In genomic region chr17:29431553-29432297, GRCm38 (mm10) we compare ENCODE assay signal across 10 mouse cellular contexts. TPM values are rescaled to one million over a fixed set of nuclear protein-coding genes. Genes with fewer than 3 reads are reported as not detected.
DNase-seq lines count a peak whose midpoint lies in the region; ATAC-seq and TF ChIP-seq lines count a peak whose summit lies in the region.
"Had no signal": no experiment of that assay in that cellular context is flagged by ENCODE, and none has a peak within 500 bp of the region (broad histone marks: within the 10 kb centered on the region; RNA-seq: fewer than 3 reads in every experiment).

No protein-coding gene starts in this region.

- no peaks in the 10 kb centered on the region for H3K36me3 ChIP-seq in thymus, adult 2 months (ENCODE audit: control insufficient read depth, insufficient read depth, low read length)
- H3K36me3 ChIP-seq in embryonic facial prominence, embryonic 14.5 days (ENCODE audit: control insufficient read depth, insufficient read depth, low read length): no peaks in the 10 kb centered on the region
- H3K36me3 ChIP-seq in liver, embryonic 14.5 days (replicated peaks; ENCODE audit: control insufficient read depth, insufficient read depth, low read depth): no peaks in the 10 kb centered on the region
- no peaks in the 10 kb centered on the region for H3K36me3 ChIP-seq in stomach, postnatal 0 days (ENCODE audit: control insufficient read depth, insufficient read depth, low read length)
- H3K36me3 ChIP-seq: hindbrain, embryonic 13.5 days; limb, embryonic 15.5 days had no signal

- no peak overlapping the region for H3K9ac ChIP-seq in embryonic facial prominence, embryonic 14.5 days (ENCODE audit: low read depth, low read length)
- peak overlapping the region; percentile 23; the same call in 1 of the 2 replicates for H3K9ac ChIP-seq in liver, embryonic 14.5 days (replicated peaks)
- H3K9ac ChIP-seq in stomach, postnatal 0 days (ENCODE audit: low read length): no peak overlapping the region
- H3K9ac ChIP-seq: hindbrain, embryonic 13.5 days; limb, embryonic 15.5 days had no signal

- H3K4me2 ChIP-seq in embryonic facial prominence, embryonic 14.5 days (ENCODE audit: low read depth, low read length): no peak overlapping the region
- no peak overlapping the region for H3K4me2 ChIP-seq in liver, embryonic 14.5 days (ENCODE audit: low read depth)
- no peak overlapping the region for H3K4me2 ChIP-seq in stomach, postnatal 0 days (replicated peaks; ENCODE audit: low read depth)
- H3K4me2 ChIP-seq: hindbrain, embryonic 13.5 days; limb, embryonic 15.5 days had no signal

- no peak for TF ChIP-seq CTCF in thymus, adult 2 months (IDR thresholded peaks at IDR 0.05; ENCODE audit: borderline replicate concordance, control insufficient read depth, extremely low read depth, insufficient read depth, low read length, poor library complexity)
- no peak for TF ChIP-seq CTCF in liver, embryonic 14.5 days (IDR thresholded peaks at IDR 0.05; ENCODE audit: low read depth)
- no peak for TF ChIP-seq CTCF in stomach, postnatal 0 days (IDR thresholded peaks at IDR 0.05; ENCODE audit: low read depth)

- no peak for TF ChIP-seq EP300 in liver, embryonic 14.5 days (IDR thresholded peaks at IDR 0.05; ENCODE audit: low read depth)
- TF ChIP-seq EP300 in stomach, postnatal 0 days (optimal IDR thresholded peaks at IDR 0.05): no peak

- peak; percentile 10 for DNase-seq in thymus, adult 2 months
- no peak for DNase-seq in thymus, postnatal 10 days (ENCODE audit: low spot score in 2 of 2)
- DNase-seq in embryonic facial prominence, embryonic 14.5 days (ENCODE audit: low spot score): peak; percentile 57
- DNase-seq in liver, embryonic 14.5 days (ENCODE audit: low read depth in 3 of 3, low spot score in 3 of 3): no peak
- no peak for DNase-seq in stomach, postnatal 0 days (ENCODE audit: low spot score)
- DNase-seq in right cerebral cortex, postnatal 10 days (ENCODE audit: low spot score in 2 of 2): no peak
- no peak for DNase-seq in right cerebral cortex, adult 2 months (ENCODE audit: low spot score in 2 of 2)
- DNase-seq in embryo, embryonic 10.5 days (ENCODE audit: low spot score): no peak

- no peak for ATAC-seq in embryonic facial prominence, embryonic 14.5 days (ENCODE audit: low read depth)
- ATAC-seq in liver, embryonic 14.5 days (ENCODE audit: insufficient read depth): no peak
- ATAC-seq in stomach, postnatal 0 days (ENCODE audit: low FRiP score, low TSS enrichment): 0 out of 2 replicates have a peak, but pooled peaks have one; percentile 35

- H3K4me3 ChIP-seq in thymus, adult 2 months (ENCODE audit: control insufficient read depth, insufficient read depth, low read length): no peak overlapping the region
- no peak overlapping the region for H3K4me3 ChIP-seq in embryonic facial prominence, embryonic 14.5 days (ENCODE audit: low read depth, low read length)
- no peak overlapping the region for H3K4me3 ChIP-seq in liver, embryonic 14.5 days (ENCODE audit: insufficient read depth in 1 of 2, low read depth in 2 of 2, low read length in 2 of 2)
- H3K4me3 ChIP-seq in stomach, postnatal 0 days (ENCODE audit: low read depth, low read length): no peak overlapping the region
- H3K4me3 ChIP-seq: hindbrain, embryonic 13.5 days; limb, embryonic 15.5 days had no signal

- 55% methylated on average over 8 of the region's 8 CpGs for WGBS in thymus, adult 2 months
- 54% methylated on average over 8 of the region's 8 CpGs for WGBS in embryonic facial prominence, embryonic 14.5 days
- 49% methylated on average over 8 of the region's 8 CpGs for WGBS in liver, embryonic 14.5 days (ENCODE audit: insufficient replicate concordance)
- WGBS in stomach, postnatal 0 days: 64% methylated on average over 8 of the region's 8 CpGs

- no peaks in the 10 kb centered on the region for H3K9me3 ChIP-seq in embryonic facial prominence, embryonic 14.5 days (ENCODE audit: control insufficient read depth, low read length)
- H3K9me3 ChIP-seq in liver, embryonic 14.5 days (ENCODE audit: control insufficient read depth, low read length): no peaks in the 10 kb centered on the region
- H3K9me3 ChIP-seq in stomach, postnatal 0 days (ENCODE audit: control insufficient read depth, low read length): no peaks in the 10 kb centered on the region
- H3K9me3 ChIP-seq: hindbrain, embryonic 13.5 days; limb, embryonic 15.5 days had no signal

- no peak overlapping the region for H3K27ac ChIP-seq in thymus, adult 2 months (ENCODE audit: control insufficient read depth, insufficient read depth, low read length)
- no peak overlapping the region; the same call in 1 of the 2 replicates for H3K27ac ChIP-seq in embryonic facial prominence, embryonic 14.5 days (replicated peaks; ENCODE audit: low read depth, low read length)
- H3K27ac ChIP-seq in liver, embryonic 14.5 days: no peak overlapping the region
- H3K27ac ChIP-seq in stomach, postnatal 0 days (replicated peaks): no peak overlapping the region
- H3K27ac ChIP-seq: hindbrain, embryonic 13.5 days; limb, embryonic 15.5 days had no signal

- no peak for TF ChIP-seq POLR2A in thymus, adult 2 months (IDR thresholded peaks at IDR 0.05; ENCODE audit: control insufficient read depth, extremely low read depth, insufficient read depth, low read length, poor library complexity)

- peaks cover 23% of the 10 kb centered on the region for H3K4me1 ChIP-seq in thymus, adult 2 months (replicated peaks; ENCODE audit: control insufficient read depth, insufficient read depth, low read length)
- peaks cover 10% of the 10 kb centered on the region for H3K4me1 ChIP-seq in embryonic facial prominence, embryonic 14.5 days (ENCODE audit: control insufficient read depth, insufficient read depth, low read length)
- peaks cover 42 to 56% of the 10 kb centered on the region in 2 experiments for H3K4me1 ChIP-seq in liver, embryonic 14.5 days (replicated peaks; ENCODE audit: control insufficient read depth in 2 of 2, insufficient read depth in 2 of 2, low read length in 1 of 2)
- no peaks in the 10 kb centered on the region; the same call in 1 of the 2 replicates for H3K4me1 ChIP-seq in stomach, postnatal 0 days (replicated peaks; ENCODE audit: control insufficient read depth, insufficient read depth)

- H3K27me3 ChIP-seq in thymus, adult 2 months (ENCODE audit: control insufficient read depth, insufficient read depth, low read length): no peaks in the 10 kb centered on the region
- no peaks in the 10 kb centered on the region for H3K27me3 ChIP-seq in embryonic facial prominence, embryonic 14.5 days (replicated peaks; ENCODE audit: control insufficient read depth, insufficient read depth, low read length)
- no peaks in the 10 kb centered on the region; the same call in 1 of the 2 replicates for H3K27me3 ChIP-seq in liver, embryonic 14.5 days (ENCODE audit: control insufficient read depth, insufficient read depth, low read length)
- H3K27me3 ChIP-seq in stomach, postnatal 0 days (ENCODE audit: control insufficient read depth, insufficient read depth, low read length): no peaks in the 10 kb centered on the region
- H3K27me3 ChIP-seq: hindbrain, embryonic 13.5 days; limb, embryonic 15.5 days had no signal

RNA-seq across cellular contexts. Expression of gene Pim1, which starts 58.8 kb away (rescaled TPM):
- 92.7 and 128 TPM in 2 replicates for polyA plus RNA-seq in thymus, adult 2 months (2012; rRNA removed)
- 10.7 and 13.6 TPM in 2 replicates for polyA plus RNA-seq in embryonic facial prominence, embryonic 14.5 days (2014; fragmentation: Nextera tagmentation; extraction: Ambion mirVana)
- polyA plus RNA-seq in liver, embryonic 14.5 days (2012; rRNA removed): 61.4 and 64.5 TPM in 2 replicates
- 60.4 and 69.9 TPM in 2 replicates for polyA plus RNA-seq in liver, embryonic 14.5 days (2014; fragmentation: Nextera tagmentation; extraction: Ambion mirVana)
- polyA plus RNA-seq in stomach, postnatal 0 days (2015; fragmentation: Nextera tagmentation; extraction: Ambion mirVana): 28.6 and 32.8 TPM in 2 replicates

Comparison
In these comparisons a context has a peak if more than half of its experiments do, and no peak if none do; other contexts are left out.
1. DNase-seq: peak in thymus, adult 2 months (single experiment) and embryonic facial prominence, embryonic 14.5 days (single experiment); none in thymus, postnatal 10 days (0 of 2), liver, embryonic 14.5 days (0 of 3), stomach, postnatal 0 days (single experiment), right cerebral cortex, postnatal 10 days (0 of 2), right cerebral cortex, adult 2 months (0 of 2) and embryo, embryonic 10.5 days (single experiment).